ENCODE assay signal across 12 mouse cellular contexts in genomic region chr12:4160322-4160721, GRCm38 (mm10). TPM values are rescaled to one million over a fixed set of nuclear protein-coding genes. Genes with fewer than 3 reads are reported as not detected.
A peak's percentile ranks its signal among the peaks of the same experiment; 100 is the strongest.
DNase-seq lines count a peak whose midpoint lies in the region; TF ChIP-seq lines count a peak whose summit lies in the region.
"Had no signal": no experiment of that assay in that cellular context is flagged by ENCODE, and none has a peak within 500 bp of the region (broad histone marks: within the 10 kb centered on the region; RNA-seq: fewer than 3 reads in every experiment).

No protein-coding gene starts in this region.

- H3K27ac ChIP-seq in gastrocnemius, adult 2 months: no peak overlapping the region
- no peak overlapping the region for H3K27ac ChIP-seq in left cerebral cortex, adult 2 months
- H3K27ac ChIP-seq in ES-E14 (ENCODE audit: insufficient read depth, low read depth, low read length, poor library complexity, severe bottlenecking): no peak overlapping the region
- H3K27ac ChIP-seq in embryonic facial prominence, embryonic 10.5 days (replicated peaks): no peak overlapping the region
- H3K27ac ChIP-seq: liver, embryonic 13.5 days had no signal

- H3K36me3 ChIP-seq in ES-E14 (ENCODE audit: control insufficient read depth, insufficient read depth, low read length, poor library complexity, severe bottlenecking): no peaks in the 10 kb centered on the region
- H3K36me3 ChIP-seq in embryonic facial prominence, embryonic 10.5 days (replicated peaks): no peaks in the 10 kb centered on the region
- H3K36me3 ChIP-seq: liver, embryonic 13.5 days had no signal

- 61% methylated on average over 7 of the region's 7 CpGs for WGBS in embryonic facial prominence, embryonic 10.5 days

- no peaks in the 10 kb centered on the region for H3K9me3 ChIP-seq in ES-E14 (ENCODE audit: control insufficient read depth, insufficient read depth, low read depth, low read length)
- H3K9me3 ChIP-seq in embryonic facial prominence, embryonic 10.5 days: no peaks in the 10 kb centered on the region
- H3K9me3 ChIP-seq: liver, embryonic 13.5 days had no signal

- H3K4me3 ChIP-seq in gastrocnemius, adult 2 months: no peak overlapping the region
- no peak overlapping the region for H3K4me3 ChIP-seq in left cerebral cortex, adult 2 months
- no peak overlapping the region for H3K4me3 ChIP-seq in ES-E14 (ENCODE audit: insufficient read depth in 1 of 2, low read depth in 1 of 2, low read length in 2 of 2, poor library complexity in 1 of 2, severe bottlenecking in 1 of 2)
- no peak overlapping the region for H3K4me3 ChIP-seq in embryonic facial prominence, embryonic 10.5 days
- H3K4me3 ChIP-seq: liver, embryonic 13.5 days; myocyte had no signal

- in situ Hi-C loops in ES-E14 (cut with MboI; ENCODE audit: low sequenced_read_pairs in 2 of 2, unreplicated experiment in 2 of 2): no loop called here

- TF ChIP-seq CTCF in gastrocnemius, adult 2 months (IDR thresholded peaks at IDR 0.05): 0 out of 2 replicates have a peak, but pooled peaks have one; percentile 3
- peak; percentile 21 for TF ChIP-seq CTCF in left cerebral cortex, adult 2 months (IDR thresholded peaks at IDR 0.05)

- intact Hi-C loops in gastrocnemius, adult 2 months (cut with DNase I): no loop called here
- intact Hi-C loops in left cerebral cortex, adult 2 months (cut with DNase I): no loop called here

- H3K27me3 ChIP-seq in embryonic facial prominence, embryonic 10.5 days (replicated peaks; ENCODE audit: low read depth, poor library complexity, severe bottlenecking): no peaks in the 10 kb centered on the region
- H3K27me3 ChIP-seq: liver, embryonic 13.5 days had no signal

- H3K9ac ChIP-seq in ES-E14 (ENCODE audit: insufficient read depth, low read depth, low read length, poor library complexity, severe bottlenecking): no peak overlapping the region
- H3K9ac ChIP-seq: liver, embryonic 13.5 days had no signal

- no peak for DNase-seq in gastrocnemius, adult 2 months
- no peak for DNase-seq in gastrocnemius, postnatal 25 days
- no peak for DNase-seq in left cerebral cortex, adult 2 months (ENCODE audit: extremely low spot score in 1 of 2, low spot score in 2 of 2)
- no peak for DNase-seq in left cerebral cortex, adult 18-20 months (ENCODE audit: low spot score in 2 of 2)
- DNase-seq in ES-E14 (ENCODE audit: low read depth, low spot score): no peak
- DNase-seq in embryonic facial prominence, embryonic 10.5 days (ENCODE audit: low spot score): peak; percentile 25
- DNase-seq in frontal cortex, postnatal 36 days (ENCODE audit: low spot score in 2 of 2): no peak
- no peak for DNase-seq in testis, postnatal 14 days (ENCODE audit: low spot score)
- DNase-seq: kidney, adult 18-20 months; liver, embryonic 13.5 days; thymus, adult 2 months had no signal

- peaks cover 0 to 11% of the 10 kb centered on the region in 2 experiments; a peak in 2 of 4 replicates for H3K4me1 ChIP-seq in ES-E14 (ENCODE audit: control insufficient read depth in 2 of 2, insufficient read depth in 2 of 2, low read length in 2 of 2, poor library complexity in 1 of 2)
- H3K4me1 ChIP-seq in embryonic facial prominence, embryonic 10.5 days: peaks cover 7% of the 10 kb centered on the region; the same call in 1 of the 2 replicates
- H3K4me1 ChIP-seq: liver, embryonic 13.5 days had no signal

TF ChIP-seq in ES-E14, 5 proteins besides CTCF, POLR2A, EP300 and RAD21:
- TF ChIP-seq MAFK (IDR thresholded peaks at IDR 0.05; ENCODE audit: insufficient read depth, low read depth, low read length) (no peak), ZNF384 (IDR thresholded peaks at IDR 0.05; ENCODE audit: low read depth, low read length) (no peak), ZC3H11A (IDR thresholded peaks at IDR 0.05; ENCODE audit: borderline replicate concordance, low read depth, low read length) (no peak), CHD2 (IDR thresholded peaks at IDR 0.05; ENCODE audit: low read depth, low read length) (0 out of 2 replicates have a peak, but pooled peaks have one; percentile 17), HCFC1 (IDR thresholded peaks at IDR 0.05; ENCODE audit: borderline replicate concordance, insufficient read depth, low read length) (no peak)
TF ChIP-seq in ES-E14: peak in this region for 1.

RNA-seq across cellular contexts. Expression of gene Adcy3, which starts 27.4 kb away (rescaled TPM):
- total RNA-seq in gastrocnemius, adult 2 months (2021): 1 to 10 TPM; 1.0 to 2.0 TPM
- total RNA-seq in gastrocnemius, postnatal 25 days (2021): 1 to 10 TPM; 1.8 to 2.4 TPM
- total RNA-seq in left cerebral cortex, adult 2 months (2021): 10 to 100 TPM; 51.4 to 53.8 TPM
- 10 to 100 TPM; 53.5 to 55.5 TPM for total RNA-seq in left cerebral cortex, adult 18-20 months (2021)
- 14.1 and 28.2 TPM in 2 replicates for total RNA-seq in ES-E14 (2012; rRNA removed)
- polyA plus RNA-seq in embryonic facial prominence, embryonic 10.5 days (2016; fragmentation: Nextera tagmentation; extraction: Ambion mirVana): 6.1 and 7.7 TPM in 2 replicates
